Mouse (Mus musculus): Measurements from ENCODE around the gene Tbl1x.

- TF ChIP-seq POLR2A (IDR thresholded peaks at IDR 0.05; ENCODE audit: control insufficient read depth, extremely low read depth, insufficient read depth, low read length, poor library complexity) (no peak), CTCF (IDR thresholded peaks at IDR 0.05; ENCODE audit: borderline replicate concordance, control insufficient read depth, extremely low read depth, insufficient read depth, low read length, poor library complexity) (no peak)
These were observed 106.7 kb downstream of the Tbl1x start for GRCm38 (mm10) chrX:77617368-77618144.

All from thymus, adult 2 months (tissue).